Mouse (Mus musculus): ENCODE measurements around the gene Ntsr1. TPM values are rescaled to one million over a fixed set of nuclear protein-coding genes. Genes with fewer than 3 reads are reported as not detected.
A peak's percentile ranks its signal among the peaks of the same experiment; 100 is the strongest.

Gene Ntsr1
- polyA plus RNA-seq, 1 experiment from 2014 or later: 0.31 TPM

- Histone ChIP-seq H3K4me3 (no peak overlapping the region), H3K36me3 (no peaks in the 10 kb centered on the region), H3K27ac (no peak overlapping the region), H3K27me3 (ENCODE audit: insufficient read depth, poor library complexity, severe bottlenecking) (peaks cover 15% of the 10 kb centered on the region; the same call in 1 of the 2 replicates), H3K4me1 (replicated peaks) (peaks cover 18% of the 10 kb centered on the region), H3K9me3 (no peaks in the 10 kb centered on the region)
- no peak for DNase-seq (ENCODE audit: low spot score)
- WGBS: 87% methylated on average over 2 of the region's 2 CpGs
Observed at GRCm38 (mm10) chr2:180543675-180544074, 43.9 kb downstream of the Ntsr1 start.

DNA sequence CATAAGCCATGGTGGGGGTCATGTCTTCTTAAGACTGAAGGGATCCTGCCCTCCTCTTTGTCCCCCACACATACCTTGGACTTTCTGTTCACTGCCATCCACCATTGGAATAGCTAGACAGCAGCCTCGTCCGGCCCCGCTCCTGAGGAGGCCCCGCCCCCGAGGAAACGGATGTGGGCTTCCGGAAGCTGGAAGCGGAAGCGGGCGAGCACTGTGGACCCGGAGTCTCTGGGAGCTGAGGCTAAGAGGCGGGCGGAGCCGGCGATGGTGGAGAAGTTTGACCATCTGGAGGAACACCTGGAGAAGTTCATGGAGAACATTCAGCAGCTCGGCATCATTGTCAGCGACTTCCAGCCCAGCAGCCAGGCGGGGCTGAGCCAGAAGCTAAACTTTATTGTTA lies 45.3 kb downstream of the Ntsr1 start:
- Histone ChIP-seq H3K9me3 (no peaks in the 10 kb centered on the region), H3K27ac (no peak overlapping the region), H3K4me1 (replicated peaks) (peaks cover 18% of the 10 kb centered on the region), H3K36me3 (no peaks in the 10 kb centered on the region), H3K27me3 (ENCODE audit: insufficient read depth, poor library complexity, severe bottlenecking) (0 out of 2 replicates have a peak, but pooled peaks cover 15% of the 10 kb centered on the region), H3K4me3 (no peak overlapping the region)
- no peak for DNase-seq (ENCODE audit: low spot score)
- WGBS: 87% methylated on average over 18 of the region's 18 CpGs

GRCm38 (mm10) chr2:180547384-180548106 lies 47.8 kb downstream of the Ntsr1 start:
- H3K36me3 ChIP-seq: no peaks in the 10 kb centered on the region
- peaks cover 18% of the 10 kb centered on the region for H3K4me1 ChIP-seq (replicated peaks)
- DNase-seq (ENCODE audit: low spot score): peak; percentile 53
- H3K4me3 ChIP-seq: peak overlapping the region; percentile 36
- peaks cover 21% of the 10 kb centered on the region; the same call in 1 of the 2 replicates for H3K27me3 ChIP-seq (ENCODE audit: insufficient read depth, poor library complexity, severe bottlenecking)
- peak overlapping the region; percentile 76 for H3K27ac ChIP-seq
- H3K9me3 ChIP-seq: no peaks in the 10 kb centered on the region
- WGBS: 20% methylated on average over 8 of the region's 8 CpGs

DNA sequence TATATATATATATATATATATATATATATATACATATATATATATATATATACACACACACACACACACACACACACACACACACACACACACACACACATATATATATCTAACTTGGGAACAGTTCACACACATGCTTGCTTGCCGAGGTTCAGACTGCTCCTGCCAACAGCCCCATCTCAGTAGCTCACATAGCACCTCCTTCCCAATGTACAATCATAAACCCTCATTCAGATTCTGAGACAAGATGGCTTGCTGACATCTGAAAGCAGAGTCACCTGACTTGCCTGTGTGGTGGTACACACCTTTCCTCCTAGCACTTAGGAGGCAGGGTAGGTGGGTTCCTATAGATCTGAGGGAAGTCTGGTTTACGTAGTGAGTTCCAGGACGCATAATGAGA lies 52.6 kb downstream of the Ntsr1 start:
- DNase-seq (ENCODE audit: low spot score): no peak
- 80% methylated on average over 3 of the region's 3 CpGs for WGBS
- Histone ChIP-seq H3K36me3 (no peaks in the 10 kb centered on the region), H3K9me3 (no peaks in the 10 kb centered on the region), H3K27me3 (ENCODE audit: insufficient read depth, poor library complexity, severe bottlenecking) (peaks cover 7% of the 10 kb centered on the region; the same call in 1 of the 2 replicates), H3K4me3 (no peak overlapping the region), H3K27ac (no peak overlapping the region), H3K4me1 (replicated peaks) (peaks cover 10% of the 10 kb centered on the region)

GRCm38 (mm10) chr2:180555219-180555618 lies 55.4 kb downstream of the Ntsr1 start:
- Histone ChIP-seq H3K36me3 (no peaks in the 10 kb centered on the region), H3K4me1 (replicated peaks) (no peaks in the 10 kb centered on the region), H3K4me3 (no peak overlapping the region), H3K27me3 (ENCODE audit: insufficient read depth, poor library complexity, severe bottlenecking) (peaks cover 7% of the 10 kb centered on the region; the same call in 1 of the 2 replicates), H3K9me3 (no peaks in the 10 kb centered on the region), H3K27ac (no peak overlapping the region)
- no peak for DNase-seq (ENCODE audit: low spot score)
- WGBS: 51% methylated on average over 3 of the region's 3 CpGs

- Histone ChIP-seq H3K4me3 (no peak overlapping the region), H3K27me3 (ENCODE audit: insufficient read depth, poor library complexity, severe bottlenecking) (peaks cover 4% of the 10 kb centered on the region), H3K36me3 (no peaks in the 10 kb centered on the region), H3K27ac (no peak overlapping the region), H3K9me3 (no peaks in the 10 kb centered on the region), H3K4me1 (replicated peaks) (no peaks in the 10 kb centered on the region)
- 85% methylated on average over 3 of the region's 3 CpGs for WGBS
- DNase-seq (ENCODE audit: low spot score): no peak
Observed at GRCm38 (mm10) chr2:180556470-180556869, 56.7 kb downstream of the Ntsr1 start.

- WGBS: 49% methylated on average over 5 of the region's 5 CpGs
- Histone ChIP-seq H3K27me3 (ENCODE audit: insufficient read depth, poor library complexity, severe bottlenecking) (peaks cover 7% of the 10 kb centered on the region; the same call in 1 of the 2 replicates), H3K4me3 (no peak overlapping the region), H3K36me3 (no peaks in the 10 kb centered on the region), H3K27ac (no peak overlapping the region), H3K4me1 (replicated peaks) (peaks cover 9% of the 10 kb centered on the region; the same call in 1 of the 2 replicates), H3K9me3 (no peaks in the 10 kb centered on the region)
- DNase-seq (ENCODE audit: low spot score): peak; percentile 24
Observed at GRCm38 (mm10) chr2:180560245-180560644, 60.5 kb downstream of the Ntsr1 start.

DNA sequence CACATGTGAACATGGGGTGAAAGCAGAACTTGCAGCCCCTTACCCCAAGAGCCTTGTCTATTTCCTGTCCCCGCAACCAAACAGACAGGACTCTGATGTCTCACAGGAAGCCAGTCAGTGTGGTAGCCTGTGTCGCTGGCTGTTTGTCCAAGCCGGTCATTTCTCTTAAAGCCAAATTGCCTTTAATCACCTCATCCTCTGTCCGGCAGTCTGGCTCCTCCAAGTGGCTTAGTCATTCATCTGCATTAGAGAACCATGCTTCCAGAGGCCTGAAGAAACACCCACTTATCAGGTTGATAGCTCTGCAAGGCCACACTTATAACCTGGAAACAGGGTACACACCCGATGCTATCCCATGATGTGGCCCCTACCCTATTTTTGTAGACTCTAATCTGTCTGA lies 62.4 kb downstream of the Ntsr1 start:
- 72% methylated on average over 5 of the region's 5 CpGs for WGBS
- no peak overlapping the region for H3K4me3 ChIP-seq
- H3K9me3 ChIP-seq: no peaks in the 10 kb centered on the region
- H3K4me1 ChIP-seq (replicated peaks): peaks cover 9% of the 10 kb centered on the region; the same call in 1 of the 2 replicates
- no peak for DNase-seq (ENCODE audit: low spot score)
- H3K27me3 ChIP-seq (ENCODE audit: insufficient read depth, poor library complexity, severe bottlenecking): peaks cover 7% of the 10 kb centered on the region; the same call in 1 of the 2 replicates
- no peaks in the 10 kb centered on the region for H3K36me3 ChIP-seq
- no peak overlapping the region for H3K27ac ChIP-seq

DNA sequence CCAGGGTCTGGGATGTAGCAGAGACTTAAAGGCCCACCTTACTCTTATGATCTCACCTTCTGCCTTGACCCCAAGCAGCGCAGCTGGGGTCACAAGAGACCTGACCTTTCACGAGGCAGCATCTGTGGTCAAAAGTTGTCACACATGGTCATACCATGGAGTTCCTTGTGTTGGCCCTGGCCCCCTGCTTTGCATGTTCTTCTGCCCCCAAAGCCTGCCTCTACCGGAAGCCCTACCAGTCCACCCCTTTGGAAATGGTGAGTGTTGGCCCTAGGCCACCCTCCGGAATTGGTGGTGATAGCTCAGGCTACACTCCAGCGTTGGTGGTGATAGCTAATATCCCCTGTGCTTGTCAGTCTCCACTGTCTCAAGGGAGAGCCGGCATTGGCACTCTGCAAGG lies 63.5 kb downstream of the Ntsr1 start:
- Histone ChIP-seq H3K27me3 (ENCODE audit: insufficient read depth, poor library complexity, severe bottlenecking) (peaks cover 7% of the 10 kb centered on the region; the same call in 1 of the 2 replicates), H3K36me3 (no peaks in the 10 kb centered on the region), H3K4me3 (no peak overlapping the region), H3K4me1 (replicated peaks) (peaks cover 9% of the 10 kb centered on the region; the same call in 1 of the 2 replicates), H3K27ac (no peak overlapping the region), H3K9me3 (no peaks in the 10 kb centered on the region)
- DNase-seq (ENCODE audit: low spot score): no peak
- WGBS: 61% methylated on average over 6 of the region's 6 CpGs

DNA sequence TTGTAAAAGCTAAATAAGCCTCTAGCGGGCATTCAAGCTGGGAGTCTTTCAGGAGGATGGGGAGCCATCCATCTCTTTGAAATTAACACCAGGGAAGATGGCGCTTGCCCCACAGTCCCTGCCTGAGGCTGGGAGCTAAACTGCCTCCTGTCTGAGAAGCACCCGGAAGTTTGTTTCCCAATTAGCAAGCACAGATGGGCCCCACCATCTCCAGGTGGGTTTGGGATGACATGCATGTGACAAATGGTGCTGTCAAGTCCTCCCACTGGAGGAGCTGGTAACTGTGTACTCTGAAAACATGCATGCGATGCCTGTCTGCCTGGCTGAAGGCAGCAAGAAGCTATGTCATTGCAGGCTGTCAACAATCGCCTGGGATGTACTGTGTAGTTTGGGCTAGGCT lies 64.1 kb downstream of the Ntsr1 start:
- H3K4me1 ChIP-seq (replicated peaks): peaks cover 9% of the 10 kb centered on the region; the same call in 1 of the 2 replicates
- DNase-seq (ENCODE audit: low spot score): no peak
- H3K36me3 ChIP-seq: no peaks in the 10 kb centered on the region
- peaks cover 7% of the 10 kb centered on the region; the same call in 1 of the 2 replicates for H3K27me3 ChIP-seq (ENCODE audit: insufficient read depth, poor library complexity, severe bottlenecking)
- 44% methylated on average over 5 of the region's 5 CpGs for WGBS
- H3K4me3 ChIP-seq: no peak overlapping the region
- no peaks in the 10 kb centered on the region for H3K9me3 ChIP-seq
- H3K27ac ChIP-seq: no peak overlapping the region

DNA sequence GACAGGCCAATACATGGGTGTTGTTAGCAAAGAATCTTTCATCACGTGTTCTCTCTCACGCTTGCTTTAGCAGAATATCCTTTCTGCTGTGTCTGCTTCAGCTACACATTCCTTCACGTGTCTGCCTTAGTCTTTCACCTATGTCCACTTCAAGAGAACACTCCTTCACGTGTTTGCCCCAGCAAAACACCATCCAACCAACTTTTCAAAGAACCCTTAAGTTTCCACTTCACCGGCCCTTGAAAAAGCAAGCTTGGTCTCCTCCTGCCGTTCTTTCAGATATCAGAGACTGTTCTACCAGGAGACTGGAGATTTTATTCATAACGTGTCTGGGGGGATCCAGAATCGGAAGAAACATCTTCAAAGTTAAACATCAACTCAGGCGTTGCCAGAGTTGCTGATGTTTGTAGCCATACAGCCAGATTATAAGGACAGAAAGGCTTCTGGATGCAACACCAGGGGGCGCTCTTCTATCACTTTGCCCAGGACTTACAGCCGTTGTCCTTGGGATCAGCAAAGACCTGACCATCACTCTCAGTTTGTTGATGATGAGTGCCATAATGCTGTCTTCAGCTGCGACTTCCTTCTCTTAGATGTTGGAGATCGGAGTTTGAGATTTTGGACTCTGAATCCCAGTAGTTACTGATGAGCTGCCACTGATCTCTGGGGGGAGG lies 66.6 kb downstream of the Ntsr1 start:
- Histone ChIP-seq H3K9me3 (no peaks in the 10 kb centered on the region), H3K36me3 (no peaks in the 10 kb centered on the region), H3K4me1 (replicated peaks) (peaks cover 9% of the 10 kb centered on the region; the same call in 1 of the 2 replicates), H3K27ac (no peak overlapping the region), H3K4me3 (no peak overlapping the region), H3K27me3 (ENCODE audit: insufficient read depth, poor library complexity, severe bottlenecking) (peaks cover 22% of the 10 kb centered on the region)
- WGBS: 38% methylated on average over 13 of the region's 13 CpGs
- DNase-seq (ENCODE audit: low spot score): peak; percentile 70

GRCm38 (mm10) chr2:180569028-180569643 lies 69.4 kb downstream of the Ntsr1 start:
- H3K27me3 ChIP-seq (ENCODE audit: insufficient read depth, poor library complexity, severe bottlenecking): peaks cover 16% of the 10 kb centered on the region; the same call in 1 of the 2 replicates
- H3K27ac ChIP-seq: no peak overlapping the region
- no peaks in the 10 kb centered on the region for H3K9me3 ChIP-seq
- 71% methylated on average over 3 of the region's 3 CpGs for WGBS
- no peaks in the 10 kb centered on the region for H3K4me1 ChIP-seq (replicated peaks)
- DNase-seq (ENCODE audit: low spot score): no peak
- H3K4me3 ChIP-seq: no peak overlapping the region
- H3K36me3 ChIP-seq: no peaks in the 10 kb centered on the region

GRCm38 (mm10) chr2:180576482-180576881 lies 76.7 kb downstream of the Ntsr1 start:
- no peak for DNase-seq (ENCODE audit: low spot score)
- no peaks in the 10 kb centered on the region for H3K36me3 ChIP-seq
- WGBS: 30% methylated on average over 4 of the region's 4 CpGs
- H3K27me3 ChIP-seq (ENCODE audit: insufficient read depth, poor library complexity, severe bottlenecking): peaks cover 30% of the 10 kb centered on the region; the same call in 1 of the 2 replicates
- no peak overlapping the region for H3K4me3 ChIP-seq
- H3K9me3 ChIP-seq: no peaks in the 10 kb centered on the region
- no peak overlapping the region for H3K27ac ChIP-seq
- H3K4me1 ChIP-seq (replicated peaks): peaks cover 17% of the 10 kb centered on the region
